Mouse (Mus musculus): ENCODE measurements around the gene Grb2. TPM values are rescaled to one million over a fixed set of nuclear protein-coding genes. Genes with fewer than 3 reads are reported as not detected.

Gene Grb2
- polyA plus RNA-seq, 1 experiment from 2014 or later: 139 TPM

GRCm38 (mm10) chr11:115693979-115694578 lies 14.3 kb downstream of the Grb2 start:
- Histone ChIP-seq H3K27ac (no peak overlapping the region), H3K4me2 (no peak overlapping the region), H3K9ac (no peak overlapping the region), H3K4me1 (peaks cover 29% of the 10 kb centered on the region), H3K36me3 (ENCODE audit: poor library complexity, severe bottlenecking) (peaks cover 18% of the 10 kb centered on the region), H3K27me3 (no peaks in the 10 kb centered on the region), H3K9me3 (replicated peaks) (no peaks in the 10 kb centered on the region), H3K4me3 (no peak overlapping the region)
- WGBS: 93% methylated on average over 12 of the region's 12 CpGs
- no peak for ATAC-seq

- WGBS: 86% methylated on average over 5 of the region's 5 CpGs
- Histone ChIP-seq H3K36me3 (ENCODE audit: poor library complexity, severe bottlenecking) (peaks cover 22% of the 10 kb centered on the region), H3K9ac (no peak overlapping the region), H3K27ac (no peak overlapping the region), H3K4me1 (peaks cover 16% of the 10 kb centered on the region), H3K27me3 (no peaks in the 10 kb centered on the region), H3K9me3 (replicated peaks) (no peaks in the 10 kb centered on the region), H3K4me2 (no peak overlapping the region), H3K4me3 (no peak overlapping the region)
- no peak for ATAC-seq
Measured at GRCm38 (mm10) chr11:115692800-115693199, 15.6 kb downstream of the Grb2 start.

GRCm38 (mm10) chr11:115691976-115692375 lies 16.4 kb downstream of the Grb2 start:
- H3K4me3 ChIP-seq: no peak overlapping the region
- ATAC-seq: no peak
- H3K36me3 ChIP-seq (ENCODE audit: poor library complexity, severe bottlenecking): peaks cover 18% of the 10 kb centered on the region
- no peak overlapping the region for H3K4me2 ChIP-seq
- H3K4me1 ChIP-seq: peaks cover 8% of the 10 kb centered on the region
- no peaks in the 10 kb centered on the region for H3K9me3 ChIP-seq (replicated peaks)
- H3K27ac ChIP-seq: no peak overlapping the region
- no peaks in the 10 kb centered on the region for H3K27me3 ChIP-seq
- 92% methylated on average over 2 of the region's 2 CpGs for WGBS
- no peak overlapping the region for H3K9ac ChIP-seq

- ATAC-seq: no peak
- Histone ChIP-seq H3K4me1 (peaks cover 3% of the 10 kb centered on the region; the same call in 1 of the 2 replicates), H3K36me3 (ENCODE audit: poor library complexity, severe bottlenecking) (peaks cover 18% of the 10 kb centered on the region), H3K27me3 (no peaks in the 10 kb centered on the region), H3K4me3 (no peak overlapping the region), H3K9me3 (replicated peaks) (no peaks in the 10 kb centered on the region), H3K27ac (no peak overlapping the region), H3K4me2 (no peak overlapping the region), H3K9ac (no peak overlapping the region)
- WGBS: 99% methylated on average over 5 of the region's 5 CpGs
Measured at GRCm38 (mm10) chr11:115691511-115691910, 16.9 kb downstream of the Grb2 start.

- H3K4me1 ChIP-seq: no peaks in the 10 kb centered on the region
- H3K36me3 ChIP-seq (ENCODE audit: poor library complexity, severe bottlenecking): peaks cover 18% of the 10 kb centered on the region
- no peaks in the 10 kb centered on the region for H3K27me3 ChIP-seq
- no peak for ATAC-seq
- WGBS: 93% methylated on average over 5 of the region's 5 CpGs
- no peaks in the 10 kb centered on the region for H3K9me3 ChIP-seq (replicated peaks)
- H3K9ac ChIP-seq: no peak overlapping the region
- no peak overlapping the region for H3K4me2 ChIP-seq
- H3K27ac ChIP-seq: no peak overlapping the region
- no peak overlapping the region for H3K4me3 ChIP-seq
Measured at GRCm38 (mm10) chr11:115691013-115691412, 17.4 kb downstream of the Grb2 start.

- Histone ChIP-seq H3K4me3 (no peak overlapping the region), H3K27me3 (no peaks in the 10 kb centered on the region), H3K4me2 (no peak overlapping the region), H3K27ac (no peak overlapping the region), H3K9ac (no peak overlapping the region), H3K9me3 (replicated peaks) (no peaks in the 10 kb centered on the region), H3K36me3 (ENCODE audit: poor library complexity, severe bottlenecking) (peaks cover 18% of the 10 kb centered on the region), H3K4me1 (no peaks in the 10 kb centered on the region)
- 88% methylated on average over 5 of the region's 5 CpGs for whole genome bisulfite sequencing
- no peak for ATAC-seq
Measured at GRCm38 (mm10) chr11:115690356-115690755, 18.0 kb downstream of the Grb2 start.

- no peak overlapping the region for H3K27ac ChIP-seq
- WGBS: 96% methylated on average over 14 of the region's 14 CpGs
- H3K36me3 ChIP-seq (ENCODE audit: poor library complexity, severe bottlenecking): peaks cover 21% of the 10 kb centered on the region
- peaks cover 5% of the 10 kb centered on the region; the same call in 1 of the 2 replicates for H3K4me1 ChIP-seq
- H3K9ac ChIP-seq: no peak overlapping the region
- H3K9me3 ChIP-seq (replicated peaks): no peaks in the 10 kb centered on the region
- no peak overlapping the region for H3K4me2 ChIP-seq
- H3K27me3 ChIP-seq: no peaks in the 10 kb centered on the region
- no peak for ATAC-seq
- H3K4me3 ChIP-seq: no peak overlapping the region
Measured at GRCm38 (mm10) chr11:115689137-115689915, 19.1 kb downstream of the Grb2 start.

- peaks cover 44% of the 10 kb centered on the region for H3K36me3 ChIP-seq (ENCODE audit: poor library complexity, severe bottlenecking)
- no peaks in the 10 kb centered on the region for H3K27me3 ChIP-seq
- peaks cover 5% of the 10 kb centered on the region; the same call in 1 of the 2 replicates for H3K4me1 ChIP-seq
- ATAC-seq: no peak
- H3K9me3 ChIP-seq (replicated peaks): no peaks in the 10 kb centered on the region
- no peak overlapping the region for H3K4me3 ChIP-seq
- no peak overlapping the region for H3K9ac ChIP-seq
- no peak overlapping the region for H3K4me2 ChIP-seq
- 93% methylated on average over 6 of the region's 6 CpGs for WGBS
- H3K27ac ChIP-seq: no peak overlapping the region
Measured at GRCm38 (mm10) chr11:115686369-115686768, 22.0 kb downstream of the Grb2 start.

GRCm38 (mm10) chr11:115685954-115686353 lies 22.4 kb downstream of the Grb2 start:
- Histone ChIP-seq H3K9ac (no peak overlapping the region), H3K9me3 (replicated peaks) (no peaks in the 10 kb centered on the region), H3K4me1 (peaks cover 5% of the 10 kb centered on the region; the same call in 1 of the 2 replicates), H3K4me3 (no peak overlapping the region), H3K4me2 (no peak overlapping the region), H3K27me3 (no peaks in the 10 kb centered on the region), H3K27ac (no peak overlapping the region), H3K36me3 (ENCODE audit: poor library complexity, severe bottlenecking) (peaks cover 44% of the 10 kb centered on the region)
- 88% methylated on average over 7 of the region's 7 CpGs for WGBS
- no peak for ATAC-seq

GRCm38 (mm10) chr11:115684877-115685276 lies 23.5 kb downstream of the Grb2 start:
- no peak for ATAC-seq
- Histone ChIP-seq H3K4me3 (no peak overlapping the region), H3K4me1 (peaks cover 5% of the 10 kb centered on the region; the same call in 1 of the 2 replicates), H3K27ac (peak overlapping the region; percentile 14; the same call in 1 of the 2 replicates), H3K4me2 (no peak overlapping the region), H3K9ac (no peak overlapping the region), H3K27me3 (no peaks in the 10 kb centered on the region), H3K9me3 (replicated peaks) (no peaks in the 10 kb centered on the region), H3K36me3 (ENCODE audit: poor library complexity, severe bottlenecking) (peaks cover 44% of the 10 kb centered on the region)
- WGBS: 82% methylated on average over 6 of the region's 6 CpGs

- H3K4me1 ChIP-seq: peaks cover 5% of the 10 kb centered on the region; the same call in 1 of the 2 replicates
- 90% methylated on average over 5 of the region's 5 CpGs for WGBS
- ATAC-seq: no peak
- H3K4me2 ChIP-seq: no peak overlapping the region
- no peaks in the 10 kb centered on the region for H3K9me3 ChIP-seq (replicated peaks)
- no peak overlapping the region for H3K27ac ChIP-seq
- H3K9ac ChIP-seq: no peak overlapping the region
- H3K4me3 ChIP-seq: no peak overlapping the region
- H3K27me3 ChIP-seq: no peaks in the 10 kb centered on the region
- peaks cover 40% of the 10 kb centered on the region for H3K36me3 ChIP-seq (ENCODE audit: poor library complexity, severe bottlenecking)
Measured at GRCm38 (mm10) chr11:115683326-115683725, 25.1 kb downstream of the Grb2 start.

- no peak overlapping the region for H3K4me2 ChIP-seq
- peaks cover 37% of the 10 kb centered on the region for H3K36me3 ChIP-seq (ENCODE audit: poor library complexity, severe bottlenecking)
- ATAC-seq: no peak
- H3K27ac ChIP-seq: no peak overlapping the region
- 97% methylated on average over 3 of the region's 3 CpGs for WGBS
- H3K27me3 ChIP-seq: no peaks in the 10 kb centered on the region
- no peak overlapping the region for H3K4me3 ChIP-seq
- no peaks in the 10 kb centered on the region for H3K9me3 ChIP-seq (replicated peaks)
- no peak overlapping the region for H3K9ac ChIP-seq
- H3K4me1 ChIP-seq: peaks cover 5% of the 10 kb centered on the region; the same call in 1 of the 2 replicates
Measured at GRCm38 (mm10) chr11:115682411-115682810, 26.0 kb downstream of the Grb2 start.

Data from forebrain, embryonic 13.5 days (tissue).